Mouse (Mus musculus): ENCODE data around the gene Fgd2.
A peak's percentile ranks its signal among the peaks of the same experiment; 100 is the strongest.
"Not testable (repeated sequence)": the region's sequence is repeated elsewhere in the genome, so short reads cannot be mapped to it uniquely, and the experiment has no call there.

The Fgd2 gene

DNA sequence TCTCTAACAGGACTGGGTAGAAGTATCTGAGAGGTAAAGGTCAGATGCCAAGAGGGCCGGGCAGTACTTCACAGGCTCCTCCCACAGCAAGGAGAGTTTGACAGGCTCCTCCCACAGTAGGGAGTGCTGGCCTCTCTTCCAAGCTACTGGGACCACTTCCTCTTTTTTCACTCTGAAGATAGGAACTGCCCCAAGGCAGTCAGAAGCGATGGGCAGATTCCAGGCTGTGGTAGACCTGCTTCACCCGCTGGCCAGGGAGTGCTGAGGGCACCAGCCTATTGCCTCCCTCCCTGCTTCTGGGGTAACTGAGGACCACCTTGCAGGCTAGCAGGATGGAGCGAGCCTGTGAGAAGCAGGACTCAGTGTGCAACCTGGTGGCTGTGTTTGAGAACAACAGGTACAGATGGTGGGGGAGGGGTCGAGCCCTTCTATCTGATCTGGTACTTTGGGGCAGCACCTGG, at the start of gene Fgd2:
TSS of gene Fgd2 (plus strand) at position 154 of the 461 bp plus-strand sequence.
- no peak for DNase-seq (ENCODE audit: low spot score)

GRCm38 (mm10) chr17:29311602-29312001, 49.1 kb upstream of the Fgd2 start:
- DNase-seq (ENCODE audit: low spot score): no peak

DNA sequence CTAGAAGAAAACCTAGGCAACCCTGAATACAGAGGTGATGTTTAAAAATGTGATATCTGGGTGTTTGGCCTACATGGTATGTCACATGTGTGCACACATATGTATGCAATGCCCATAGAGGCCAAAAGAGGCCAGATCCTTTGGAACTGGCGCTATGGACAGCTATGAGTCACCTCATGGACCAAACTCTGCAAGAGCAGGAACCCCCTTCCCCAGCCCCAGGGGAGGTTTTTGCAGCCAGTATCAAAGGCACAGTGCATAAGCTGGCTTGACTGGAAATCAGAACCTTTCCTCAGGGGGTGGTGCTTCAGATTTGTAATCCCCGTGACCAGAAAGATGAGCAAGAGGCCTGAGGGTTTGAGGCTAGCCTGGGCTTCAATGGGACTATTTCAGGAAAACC, 48.6 kb upstream of the Fgd2 start:
- DNase-seq (ENCODE audit: low spot score): no peak

DNA sequence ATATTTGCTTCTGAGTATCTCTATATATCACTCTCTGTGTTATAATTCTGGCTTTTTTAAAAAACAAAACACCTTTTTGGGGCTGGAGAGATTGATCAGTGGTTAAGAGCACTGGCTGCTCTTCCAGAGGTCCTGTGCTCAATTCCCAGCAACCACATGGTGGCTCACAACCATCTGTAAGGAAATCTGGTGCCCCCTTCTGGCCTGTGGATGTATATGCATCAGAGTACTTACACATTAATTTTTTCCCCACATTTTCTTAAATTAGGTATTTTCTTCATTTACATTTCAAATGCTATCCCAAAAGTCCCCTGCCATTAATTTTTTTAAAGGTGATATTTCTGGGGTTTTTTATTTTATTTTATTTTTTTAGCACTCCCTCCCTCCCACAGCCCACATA, 47.4 kb upstream of the Fgd2 start:
- no peak for DNase-seq (ENCODE audit: low spot score)

GRCm38 (mm10) chr17:29315672-29316465, 44.8 kb upstream of the Fgd2 start:
- DNase-seq (ENCODE audit: low spot score): no peak

DNA sequence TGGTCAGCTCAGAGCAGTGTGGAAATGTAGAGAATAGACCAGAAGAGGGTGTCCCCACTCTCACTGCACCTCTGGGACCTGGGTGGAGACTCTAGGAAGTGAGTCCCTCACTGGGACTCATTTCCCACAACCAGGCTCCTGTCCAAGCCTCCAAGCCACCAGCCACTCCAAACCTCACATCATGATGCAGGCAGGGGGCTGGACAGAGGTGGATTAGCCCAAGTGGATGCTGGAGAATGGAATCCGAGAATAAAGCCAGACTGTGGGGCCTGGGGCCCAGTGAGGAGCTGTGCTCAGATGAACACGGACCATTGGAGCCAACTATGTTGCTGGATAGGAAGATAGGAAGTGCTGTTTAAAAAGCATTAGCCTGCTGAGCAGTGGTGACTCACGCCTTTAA, 43.8 kb upstream of the Fgd2 start:
- no peak for DNase-seq (ENCODE audit: low spot score)

DNA sequence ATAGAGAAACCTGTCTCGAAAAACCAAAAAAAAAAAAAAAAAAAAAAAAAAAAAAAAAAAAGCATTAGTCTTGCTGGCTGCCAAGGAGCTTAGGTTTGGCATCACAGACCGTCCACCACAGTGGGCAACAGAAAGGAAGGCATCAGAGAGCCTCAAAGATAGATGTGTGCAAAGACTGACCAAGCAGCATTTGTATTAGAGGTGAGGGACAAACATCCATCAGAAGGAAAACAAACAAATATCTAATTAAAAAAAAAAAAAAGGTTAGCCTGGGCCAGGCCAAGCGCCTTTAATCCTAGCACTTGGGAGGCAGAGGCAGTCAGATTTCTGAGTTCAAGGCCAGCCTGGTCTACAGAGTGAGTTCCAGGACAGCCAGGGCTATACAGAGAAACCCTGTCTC, 43.3 kb upstream of the Fgd2 start, which contains the start of gene Pi16:
TSS of gene Pi16 (plus strand) at position 301 of the 400 bp plus-strand sequence.
- not testable (repeated sequence) for DNase-seq (ENCODE audit: low spot score)

DNA sequence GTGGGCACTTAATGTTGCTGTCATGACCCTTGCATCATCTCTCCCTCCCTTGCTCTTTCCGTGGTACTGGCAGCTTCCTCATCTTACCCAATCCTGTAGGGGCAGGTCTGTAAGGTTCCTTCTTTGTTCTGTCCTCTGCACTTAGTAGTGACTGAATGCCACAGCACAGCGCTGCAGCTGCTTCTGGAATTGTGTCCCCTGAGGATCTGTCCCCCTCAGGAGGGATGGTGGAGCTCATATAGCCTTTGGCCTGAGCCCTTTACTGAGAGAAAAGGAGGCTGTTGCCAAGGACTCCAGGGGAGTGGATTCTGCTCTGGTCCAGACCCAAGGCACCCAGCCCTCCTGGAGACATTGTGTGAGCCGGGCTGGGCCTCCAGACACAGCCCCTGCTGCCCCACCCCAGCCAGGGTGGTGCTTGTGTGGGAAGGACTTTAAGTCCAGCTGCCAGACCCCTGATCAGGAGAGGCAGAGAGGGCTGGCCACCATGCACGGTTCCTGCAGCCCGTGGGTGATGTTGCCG, 41.9 kb upstream of the Fgd2 start:
- DNase-seq (ENCODE audit: low spot score): no peak

- no peak for DNase-seq (ENCODE audit: low spot score)
Observed at GRCm38 (mm10) chr17:29319476-29319875, 41.2 kb upstream of the Fgd2 start.

- no peak for DNase-seq (ENCODE audit: low spot score)
Observed at GRCm38 (mm10) chr17:29319881-29320639, 40.7 kb upstream of the Fgd2 start.

GRCm38 (mm10) chr17:29321765-29322602, 38.7 kb upstream of the Fgd2 start:
- no peak for DNase-seq (ENCODE audit: low spot score)

GRCm38 (mm10) chr17:29322603-29322962, 38.1 kb upstream of the Fgd2 start:
- DNase-seq (ENCODE audit: low spot score): peak; percentile 74

GRCm38 (mm10) chr17:29323625-29324024, 37.1 kb upstream of the Fgd2 start:
- no peak for DNase-seq (ENCODE audit: low spot score)

- no peak for DNase-seq (ENCODE audit: low spot score)
Observed at GRCm38 (mm10) chr17:29325831-29326230, 34.9 kb upstream of the Fgd2 start.

DNA sequence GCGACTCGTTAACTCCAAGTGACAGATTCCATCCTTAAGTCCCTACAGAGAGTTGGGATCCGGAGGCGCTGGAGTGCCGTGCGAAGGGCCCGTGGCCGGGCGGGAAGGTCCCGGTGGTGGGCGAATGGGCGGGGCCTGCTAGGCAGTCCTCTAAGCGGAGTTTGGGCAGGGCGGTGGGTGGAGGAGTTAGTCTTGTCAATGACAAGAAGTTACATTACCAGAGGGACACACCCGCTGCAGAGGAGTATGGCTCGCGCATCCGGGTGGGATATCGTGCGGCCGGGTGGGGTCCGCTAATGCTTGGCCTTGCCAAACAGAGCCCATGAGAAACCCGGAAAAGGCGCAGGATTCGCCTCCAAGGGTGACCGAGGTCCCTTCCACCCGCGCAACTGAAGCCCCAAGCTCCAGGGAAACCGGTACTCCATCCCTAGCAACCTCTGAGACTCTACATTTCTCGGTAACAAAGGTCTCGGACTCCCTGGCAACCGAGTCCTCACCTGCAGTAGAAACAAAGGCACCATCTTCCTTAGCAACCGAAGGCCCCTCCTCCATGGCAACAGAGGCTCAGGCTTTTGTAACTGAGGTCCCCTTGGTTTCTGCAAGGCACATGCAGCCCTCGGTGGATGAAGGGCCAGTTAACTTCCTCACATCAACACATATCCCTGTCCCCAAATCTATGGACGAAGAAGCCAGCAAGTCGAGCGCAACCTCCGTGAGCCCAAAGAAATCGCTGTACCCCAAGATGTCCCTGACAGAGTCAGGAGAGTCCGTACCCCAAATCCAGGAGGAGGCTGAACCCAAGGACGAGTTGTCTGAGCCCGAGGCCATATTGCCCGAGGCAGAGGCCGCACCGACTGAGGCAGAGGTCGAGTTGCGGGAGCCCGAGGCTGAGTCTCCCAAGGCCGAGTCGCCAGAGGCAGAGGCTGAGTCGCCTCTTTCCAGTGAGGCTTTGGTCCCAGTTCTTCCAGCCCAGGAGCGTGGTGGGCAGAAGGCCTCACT, 33.9 kb upstream of the Fgd2 start:
- DNase-seq (ENCODE audit: low spot score): peak; percentile 57

DNA sequence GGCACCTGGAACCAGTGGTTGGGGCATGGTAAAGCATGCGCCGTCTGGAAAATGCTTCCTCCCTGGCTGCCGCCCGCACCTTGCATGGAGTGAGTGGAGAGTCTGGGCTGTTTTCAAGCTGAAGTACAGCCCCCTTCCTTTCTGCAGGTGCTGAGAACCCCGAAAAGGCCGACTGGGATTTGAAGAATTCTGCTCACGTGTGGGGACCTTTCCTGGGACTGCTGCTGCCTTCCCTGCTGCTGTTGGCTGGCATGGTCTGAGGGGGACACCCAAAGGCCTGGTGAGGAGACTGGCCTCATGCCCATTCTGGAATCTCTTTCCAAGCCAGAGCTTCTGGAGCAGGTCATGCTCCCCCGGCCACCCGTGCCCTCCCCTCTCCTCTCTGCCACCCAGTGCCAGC, 33.0 kb upstream of the Fgd2 start:
- DNase-seq (ENCODE audit: low spot score): no peak

GRCm38 (mm10) chr17:29330221-29330620, 30.5 kb upstream of the Fgd2 start:
- no peak for DNase-seq (ENCODE audit: low spot score)

- peak; percentile 81 for DNase-seq (ENCODE audit: low spot score)
Observed at GRCm38 (mm10) chr17:29330671-29331410, 29.9 kb upstream of the Fgd2 start.

DNA sequence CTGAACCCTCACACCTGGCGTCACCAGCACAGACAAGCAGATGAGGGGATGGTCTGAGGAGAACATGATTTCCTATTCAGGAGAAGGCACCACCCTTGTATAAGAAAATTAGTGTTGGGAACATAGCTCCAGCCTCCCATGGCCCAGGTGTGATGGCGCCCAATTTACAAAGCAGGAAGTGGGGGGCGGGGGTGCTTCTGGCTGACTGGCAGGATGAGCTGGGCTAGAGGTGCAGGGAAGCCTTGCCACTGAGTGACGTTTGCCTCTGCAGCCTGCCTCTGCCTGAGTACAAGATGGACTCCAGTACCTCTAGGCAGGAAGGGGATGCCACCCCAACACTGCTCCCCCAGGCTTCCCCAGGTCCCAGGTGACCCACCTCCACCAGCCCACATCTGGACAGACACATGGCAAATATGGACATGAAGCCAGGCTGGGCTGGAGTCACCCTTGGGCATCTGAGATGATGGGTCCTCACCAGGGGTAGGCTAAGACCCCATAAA, 28.5 kb upstream of the Fgd2 start:
- DNase-seq (ENCODE audit: low spot score): no peak
